ENCODE assay signal across 8 mouse cellular contexts in the genomic region with DNA sequence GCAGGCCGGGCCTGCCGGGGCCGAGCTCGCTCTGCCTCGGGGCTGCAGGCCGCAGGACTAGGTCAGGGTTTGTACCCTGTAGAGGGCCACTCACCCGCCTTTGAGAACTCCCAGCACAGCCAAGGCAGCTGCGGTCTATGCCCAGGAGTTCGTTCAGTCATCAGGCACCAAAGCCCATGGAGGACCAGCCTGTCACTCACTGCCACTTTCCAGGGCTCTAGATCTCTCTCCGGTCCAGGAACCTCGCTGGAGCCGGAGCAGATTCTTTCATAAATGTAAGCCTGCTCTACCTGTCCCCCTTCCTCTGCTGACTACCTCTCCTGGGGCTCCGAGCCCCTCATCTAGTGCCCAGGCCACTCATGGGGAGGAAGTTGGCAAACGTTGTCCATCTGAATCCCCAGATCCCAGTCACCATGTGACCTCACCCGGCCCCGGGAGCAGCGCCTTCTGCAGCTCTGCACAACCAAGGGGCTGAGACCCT. TPM values are rescaled to one million over a fixed set of nuclear protein-coding genes. Genes with fewer than 3 reads are reported as not detected.
DNase-seq lines count a peak whose midpoint lies in the region; ATAC-seq lines count a peak whose summit lies in the region.

No protein-coding gene starts in this region.

- peak; percentile 30; the same call in 1 of the 2 replicates for ATAC-seq in kidney, embryonic 16.5 days (ENCODE audit: low FRiP score, low TSS enrichment)
- ATAC-seq in heart, embryonic 14.5 days (ENCODE audit: insufficient number of reproducible peaks, insufficient read depth, low FRiP score, low read depth): no peak
- ATAC-seq in liver, embryonic 15.5 days (ENCODE audit: insufficient read depth): no peak
- ATAC-seq in stomach, embryonic 16.5 days (ENCODE audit: insufficient read depth, low FRiP score): no peak
- ATAC-seq in frontal cortex, adult (ENCODE audit: low TSS enrichment): no peak

- 2% methylated on average over 17 of the region's 17 CpGs for WGBS in kidney, embryonic 16.5 days
- WGBS in heart, embryonic 14.5 days: 4% methylated on average over 17 of the region's 17 CpGs
- 15% methylated on average over 17 of the region's 17 CpGs for WGBS in liver, embryonic 15.5 days (ENCODE audit: insufficient replicate concordance)
- WGBS in stomach, embryonic 16.5 days: 6% methylated on average over 17 of the region's 17 CpGs

- peaks cover 52% of the 10 kb centered on the region for H3K36me3 ChIP-seq in kidney, embryonic 16.5 days (ENCODE audit: insufficient read depth, low read length)
- peaks cover 59% of the 10 kb centered on the region for H3K36me3 ChIP-seq in heart, embryonic 14.5 days (ENCODE audit: control insufficient read depth, insufficient read depth, low read length)
- H3K36me3 ChIP-seq in liver, embryonic 15.5 days (replicated peaks): peaks cover 55% of the 10 kb centered on the region
- H3K36me3 ChIP-seq in stomach, embryonic 16.5 days (ENCODE audit: control insufficient read depth, insufficient read depth, low read length): peaks cover 20% of the 10 kb centered on the region

- H3K4me3 ChIP-seq in kidney, embryonic 16.5 days (ENCODE audit: low read length): peak overlapping the region; percentile 94
- H3K4me3 ChIP-seq in heart, embryonic 14.5 days (ENCODE audit: control insufficient read depth in 1 of 2, insufficient read depth in 1 of 2, low read depth in 1 of 2, low read length in 2 of 2): peak overlapping the region; percentile 65 to 99
- peak overlapping the region; percentile 97 for H3K4me3 ChIP-seq in liver, embryonic 15.5 days (replicated peaks)
- H3K4me3 ChIP-seq in stomach, embryonic 16.5 days (replicated peaks; ENCODE audit: low read length): peak overlapping the region; percentile 95

- no peaks in the 10 kb centered on the region for H3K9me3 ChIP-seq in kidney, embryonic 16.5 days (ENCODE audit: low read length)
- no peaks in the 10 kb centered on the region for H3K9me3 ChIP-seq in heart, embryonic 14.5 days (ENCODE audit: control insufficient read depth, low read length)
- H3K9me3 ChIP-seq in liver, embryonic 15.5 days (replicated peaks): no peaks in the 10 kb centered on the region
- no peaks in the 10 kb centered on the region for H3K9me3 ChIP-seq in stomach, embryonic 16.5 days (replicated peaks; ENCODE audit: control insufficient read depth, low read length)

- peak overlapping the region; percentile 93 for H3K4me2 ChIP-seq in kidney, embryonic 16.5 days (replicated peaks; ENCODE audit: low read depth, low read length)
- peak overlapping the region; percentile 90 for H3K4me2 ChIP-seq in heart, embryonic 14.5 days (ENCODE audit: low read length)
- H3K4me2 ChIP-seq in liver, embryonic 15.5 days: peak overlapping the region; percentile 99
- H3K4me2 ChIP-seq in stomach, embryonic 16.5 days (ENCODE audit: low read depth, low read length): peak overlapping the region; percentile 76

- H3K4me1 ChIP-seq in kidney, embryonic 16.5 days (ENCODE audit: insufficient read depth, low read length): peaks cover 17% of the 10 kb centered on the region
- peaks cover 5 to 9% of the 10 kb centered on the region in 2 experiments; a peak in 3 of 4 replicates for H3K4me1 ChIP-seq in heart, embryonic 14.5 days (ENCODE audit: control insufficient read depth in 2 of 2, insufficient read depth in 2 of 2, low read length in 2 of 2)
- peaks cover 41% of the 10 kb centered on the region for H3K4me1 ChIP-seq in liver, embryonic 15.5 days (replicated peaks)
- H3K4me1 ChIP-seq in stomach, embryonic 16.5 days (ENCODE audit: control insufficient read depth, insufficient read depth, low read length): peaks cover 9% of the 10 kb centered on the region

- peak overlapping the region; percentile 31; the same call in 1 of the 2 replicates for H3K27ac ChIP-seq in kidney, embryonic 16.5 days (ENCODE audit: low read length)
- peak overlapping the region; percentile 17 to 69; a peak in 2 of 4 replicates for H3K27ac ChIP-seq in heart, embryonic 14.5 days (replicated peaks in 1 of 2; ENCODE audit: control insufficient read depth in 1 of 2, insufficient read depth in 1 of 2, low read depth in 2 of 2, low read length in 2 of 2)
- peak overlapping the region; percentile 55 for H3K27ac ChIP-seq in liver, embryonic 15.5 days (replicated peaks)
- peak overlapping the region; percentile 0; the same call in 1 of the 2 replicates for H3K27ac ChIP-seq in stomach, embryonic 16.5 days (ENCODE audit: low read length)

- H3K9ac ChIP-seq in kidney, embryonic 16.5 days (replicated peaks; ENCODE audit: low read length): peak overlapping the region; percentile 80
- H3K9ac ChIP-seq in heart, embryonic 14.5 days (ENCODE audit: low read length): peak overlapping the region; percentile 81
- peak overlapping the region; percentile 85 for H3K9ac ChIP-seq in liver, embryonic 15.5 days
- peak overlapping the region; percentile 79 for H3K9ac ChIP-seq in stomach, embryonic 16.5 days (ENCODE audit: low read length)

- DNase-seq in kidney, adult 9 months: no peak
- DNase-seq in brain, adult 2 months (ENCODE audit: low read depth, low spot score): peak; percentile 43
- no peak for DNase-seq in c-Kit-positive CD71-positive TER-119-positive erythroid progenitor cells, embryonic 14.5 days (ENCODE audit: low spot score)

- H3K27me3 ChIP-seq in kidney, embryonic 16.5 days (ENCODE audit: insufficient read depth, low read length): no peaks in the 10 kb centered on the region
- no peaks in the 10 kb centered on the region for H3K27me3 ChIP-seq in heart, embryonic 14.5 days (ENCODE audit: control insufficient read depth, insufficient read depth, low read length)
- no peaks in the 10 kb centered on the region for H3K27me3 ChIP-seq in liver, embryonic 15.5 days
- H3K27me3 ChIP-seq in stomach, embryonic 16.5 days (ENCODE audit: control insufficient read depth, insufficient read depth, low read length): no peaks in the 10 kb centered on the region

RNA-seq across cellular contexts. Expression of gene Plekhn1, which starts 0.6 kb away (rescaled TPM):
- 22.3 and 24.1 TPM in 2 replicates for polyA plus RNA-seq in kidney, embryonic 16.5 days (2015; fragmentation: Nextera tagmentation; extraction: Ambion mirVana)
- polyA plus RNA-seq in heart, embryonic 14.5 days (2014; fragmentation: Nextera tagmentation; extraction: Ambion mirVana): 13.5 and 15.3 TPM in 2 replicates
- 4.0 and 4.8 TPM in 2 replicates for polyA plus RNA-seq in liver, embryonic 15.5 days (2015; fragmentation: Nextera tagmentation; extraction: Ambion mirVana)
- polyA plus RNA-seq in stomach, embryonic 16.5 days (2015; fragmentation: Nextera tagmentation; extraction: Ambion mirVana): 27.7 and 36.6 TPM in 2 replicates

RNA-seq across cellular contexts. Expression of gene Noc2l, which starts 1.7 kb away (rescaled TPM):
- polyA plus RNA-seq in kidney, embryonic 16.5 days (2015; fragmentation: Nextera tagmentation; extraction: Ambion mirVana): 70.2 and 81.1 TPM in 2 replicates
- 37.0 and 38.2 TPM in 2 replicates for polyA plus RNA-seq in heart, embryonic 14.5 days (2014; fragmentation: Nextera tagmentation; extraction: Ambion mirVana)
- 44.5 and 47.2 TPM in 2 replicates for polyA plus RNA-seq in liver, embryonic 15.5 days (2015; fragmentation: Nextera tagmentation; extraction: Ambion mirVana)
- 53.6 and 56.3 TPM in 2 replicates for polyA plus RNA-seq in stomach, embryonic 16.5 days (2015; fragmentation: Nextera tagmentation; extraction: Ambion mirVana)

RNA-seq across cellular contexts. Expression of gene Perm1, which starts 18.4 kb away (rescaled TPM):
- polyA plus RNA-seq in kidney, embryonic 16.5 days (2015; fragmentation: Nextera tagmentation; extraction: Ambion mirVana): 0.70 and 0.90 TPM in 2 replicates
- polyA plus RNA-seq in heart, embryonic 14.5 days (2014; fragmentation: Nextera tagmentation; extraction: Ambion mirVana): 6.1 and 6.5 TPM in 2 replicates
- polyA plus RNA-seq in liver, embryonic 15.5 days (2015; fragmentation: Nextera tagmentation; extraction: Ambion mirVana): 0.20 and 0.32 TPM in 2 replicates
- 3.6 and 5.4 TPM in 2 replicates for polyA plus RNA-seq in stomach, embryonic 16.5 days (2015; fragmentation: Nextera tagmentation; extraction: Ambion mirVana)

RNA-seq across cellular contexts. Expression of gene Samd11, which starts 21.4 kb away (rescaled TPM):
- 0.39 and 0.69 TPM in 2 replicates for polyA plus RNA-seq in kidney, embryonic 16.5 days (2015; fragmentation: Nextera tagmentation; extraction: Ambion mirVana)
- polyA plus RNA-seq in heart, embryonic 14.5 days (2014; fragmentation: Nextera tagmentation; extraction: Ambion mirVana): 0.40 and 0.41 TPM in 2 replicates
- polyA plus RNA-seq in liver, embryonic 15.5 days (2015; fragmentation: Nextera tagmentation; extraction: Ambion mirVana): 37.0 and 42.2 TPM in 2 replicates
- polyA plus RNA-seq in stomach, embryonic 16.5 days (2015; fragmentation: Nextera tagmentation; extraction: Ambion mirVana): 1.3 and 1.4 TPM in 2 replicates

RNA-seq across cellular contexts. Expression of gene AW011738, which starts 31.0 kb away (rescaled TPM):
- polyA plus RNA-seq in kidney, embryonic 16.5 days (2015; fragmentation: Nextera tagmentation; extraction: Ambion mirVana): 8.1 and 8.7 TPM in 2 replicates
- polyA plus RNA-seq in heart, embryonic 14.5 days (2014; fragmentation: Nextera tagmentation; extraction: Ambion mirVana): 0.84 and 1.4 TPM in 2 replicates
- polyA plus RNA-seq in liver, embryonic 15.5 days (2015; fragmentation: Nextera tagmentation; extraction: Ambion mirVana): 1.1 and 1.3 TPM in 2 replicates
- polyA plus RNA-seq in stomach, embryonic 16.5 days (2015; fragmentation: Nextera tagmentation; extraction: Ambion mirVana): 2.3 and 2.4 TPM in 2 replicates

Comparison
In these comparisons a context has a peak if more than half of its experiments do, and no peak if none do; other contexts are left out.
1. H3K27ac ChIP-seq: peak in every context shown above with its lines; median percentile 55 in liver, embryonic 15.5 days; 43 in heart, embryonic 14.5 days; 31 in kidney, embryonic 16.5 days; 0 in stomach, embryonic 16.5 days.